Mouse (Mus musculus) right cerebral cortex, postnatal 36 days (tissue): ENCODE data around the gene Ppm1j.
A peak's percentile ranks its signal among the peaks of the same experiment; 100 is the strongest.

Source experiments
- DNase-seq, 2 experiments: peaks; one replicate each; pipeline ENCODE4 v3.0.0; 2022; ENCODE audit warnings: low spot score in 2 of 2, mixed read lengths in 1 of 2

The Ppm1j gene

GRCm38 (mm10) chr3:104783971-104784500 lies 3.2 kb downstream of the Ppm1j start:
- DNase-seq, result no peak

GRCm38 (mm10) chr3:104785284-104785683 lies 4.4 kb downstream of the Ppm1j start:
- DNase-seq, result no peak

- DNase-seq, result no peak
Measured at GRCm38 (mm10) chr3:104788075-104788474, 7.2 kb downstream of the Ppm1j start, which contains the start of gene Rhoc. Rhoc (plus strand) TSS chr3:104788375.

GRCm38 (mm10) chr3:104788561-104789311 lies 7.9 kb downstream of the Ppm1j start:
- DNase-seq, result no peak

- DNase-seq, result no peak
Measured at GRCm38 (mm10) chr3:104789312-104789605, 8.4 kb downstream of the Ppm1j start.

- DNase-seq, result no peak
Measured at GRCm38 (mm10) chr3:104789822-104790221, 9.0 kb downstream of the Ppm1j start.

- peak in 1 of 2 experiments; percentile 66 for DNase-seq
Measured at GRCm38 (mm10) chr3:104790401-104790937, 9.6 kb downstream of the Ppm1j start.

GRCm38 (mm10) chr3:104791017-104791416 lies 10.2 kb downstream of the Ppm1j start:
- no peak for DNase-seq

- no peak for DNase-seq
Measured at GRCm38 (mm10) chr3:104791671-104792070, 10.8 kb downstream of the Ppm1j start.

- DNase-seq, result no peak
Measured at GRCm38 (mm10) chr3:104792360-104793270, 11.8 kb downstream of the Ppm1j start.

- no peak for DNase-seq
Measured at GRCm38 (mm10) chr3:104793871-104794828, 13.3 kb downstream of the Ppm1j start.

- DNase-seq, result no peak
Measured at GRCm38 (mm10) chr3:104794953-104795470, 14.2 kb downstream of the Ppm1j start.

GRCm38 (mm10) chr3:104795661-104796340 lies 14.9 kb downstream of the Ppm1j start:
- DNase-seq, result no peak

- DNase-seq, result no peak
Measured at GRCm38 (mm10) chr3:104796430-104797082, 15.7 kb downstream of the Ppm1j start.

GRCm38 (mm10) chr3:104800681-104801080 lies 19.8 kb downstream of the Ppm1j start:
- DNase-seq, result no peak

- DNase-seq, result no peak
Measured at GRCm38 (mm10) chr3:104801481-104801880, 20.6 kb downstream of the Ppm1j start.

GRCm38 (mm10) chr3:104804312-104804711 lies 23.5 kb downstream of the Ppm1j start:
- DNase-seq, result no peak

GRCm38 (mm10) chr3:104805539-104805938 lies 24.7 kb downstream of the Ppm1j start:
- no peak for DNase-seq

- DNase-seq, result no peak
Measured at GRCm38 (mm10) chr3:104811752-104812151, 30.9 kb downstream of the Ppm1j start.

GRCm38 (mm10) chr3:104812254-104812653 lies 31.4 kb downstream of the Ppm1j start:
- no peak for DNase-seq
